Mouse (Mus musculus) cerebellum, adult 18-20 months (tissue): ENCODE results near the gene Tube1.

Source experiments
- DNase-seq, 2 experiments: peaks; one replicate each; pipeline ENCODE4 v3.0.0; 2021

The Tube1 gene

DNA sequence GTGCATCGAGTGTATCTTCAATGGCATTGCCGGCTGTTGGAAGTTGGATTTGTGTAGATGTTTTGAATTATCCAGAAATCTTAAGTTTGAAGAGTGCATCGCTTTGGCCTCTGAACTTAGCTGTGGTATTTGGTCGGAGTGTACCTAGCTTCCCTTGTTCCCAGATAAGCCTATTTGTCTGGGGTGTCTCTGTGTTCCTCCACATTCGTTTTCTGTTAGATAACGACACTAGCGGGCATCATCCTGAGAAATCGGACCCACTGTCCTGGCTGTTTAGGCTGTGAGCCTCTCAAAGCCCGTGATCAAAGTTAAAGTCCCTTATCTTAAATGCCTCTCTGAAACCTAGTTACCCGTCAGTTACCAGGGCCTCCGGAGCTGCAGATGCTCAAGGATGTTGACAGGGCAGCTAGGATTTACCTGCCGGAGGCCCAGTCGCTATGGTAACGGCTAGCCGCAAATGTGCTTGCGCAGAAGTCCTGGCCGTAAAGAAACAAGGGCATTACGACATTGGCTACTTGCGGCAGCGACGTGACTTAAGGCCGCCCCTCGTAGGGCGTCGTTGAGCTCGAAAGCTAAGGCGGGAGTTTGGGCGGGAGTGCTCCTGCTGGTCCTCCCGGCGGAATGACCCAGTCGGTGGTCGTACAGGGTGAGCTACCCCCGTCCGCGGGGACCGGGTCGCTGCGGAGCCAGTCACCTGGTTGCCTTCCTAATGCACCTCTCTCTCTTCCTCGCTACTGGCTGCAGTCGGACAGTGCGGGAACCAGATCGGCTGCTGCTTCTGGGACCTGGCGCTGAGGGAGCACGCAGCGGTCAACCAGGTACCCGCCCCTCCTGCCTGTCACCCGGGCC is at the start of gene Tube1, which contains the start of gene Fam229b:
TSS of gene Tube1 (plus strand) at position 515 of the 849 bp plus-strand sequence.
TSS of gene Fam229b (minus strand) at position 453 of the 849 bp plus-strand sequence.
- peak; percentile 91 to 95 for DNase-seq

DNA sequence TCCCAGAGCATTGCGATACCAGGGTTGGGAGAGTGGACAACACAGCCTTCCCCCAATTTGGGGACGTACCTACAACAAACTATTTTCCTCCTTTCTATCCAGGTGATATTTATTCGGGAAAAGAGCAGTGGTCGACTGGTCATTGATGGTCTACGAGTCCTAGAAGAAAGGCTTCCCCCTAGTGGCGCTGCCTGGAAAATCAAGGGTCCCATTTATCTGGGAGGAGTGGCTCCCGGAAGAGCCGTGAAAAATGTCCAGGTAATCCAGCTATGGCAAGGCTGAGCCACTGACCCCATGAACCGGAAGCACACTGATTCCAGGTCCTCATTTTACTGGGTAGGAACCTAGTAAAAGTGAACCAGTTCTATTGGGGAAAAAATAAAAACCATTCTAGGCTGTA is 36.8 kb upstream of the Tube1 start:
- peak; percentile 12 to 13 for DNase-seq

DNA sequence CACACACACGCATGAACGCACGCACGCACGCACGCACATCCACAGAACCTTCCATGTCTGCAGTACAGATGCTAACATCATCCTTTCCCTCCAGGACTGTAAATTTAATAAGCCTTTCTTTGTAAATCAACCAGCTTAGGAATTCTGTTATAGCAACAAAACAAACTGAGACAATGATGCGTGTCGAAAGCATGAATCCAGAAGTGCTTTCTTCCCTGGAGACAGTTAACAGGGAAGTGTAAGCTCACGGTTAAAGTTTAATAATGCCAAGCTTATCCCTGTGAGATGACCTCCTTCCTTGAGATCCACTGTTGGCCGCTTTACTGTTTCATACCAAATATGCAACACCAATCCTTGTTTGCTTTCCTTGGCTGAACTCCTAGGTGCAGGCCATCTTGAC is 35.0 kb upstream of the Tube1 start:
- DNase-seq = no peak

DNA sequence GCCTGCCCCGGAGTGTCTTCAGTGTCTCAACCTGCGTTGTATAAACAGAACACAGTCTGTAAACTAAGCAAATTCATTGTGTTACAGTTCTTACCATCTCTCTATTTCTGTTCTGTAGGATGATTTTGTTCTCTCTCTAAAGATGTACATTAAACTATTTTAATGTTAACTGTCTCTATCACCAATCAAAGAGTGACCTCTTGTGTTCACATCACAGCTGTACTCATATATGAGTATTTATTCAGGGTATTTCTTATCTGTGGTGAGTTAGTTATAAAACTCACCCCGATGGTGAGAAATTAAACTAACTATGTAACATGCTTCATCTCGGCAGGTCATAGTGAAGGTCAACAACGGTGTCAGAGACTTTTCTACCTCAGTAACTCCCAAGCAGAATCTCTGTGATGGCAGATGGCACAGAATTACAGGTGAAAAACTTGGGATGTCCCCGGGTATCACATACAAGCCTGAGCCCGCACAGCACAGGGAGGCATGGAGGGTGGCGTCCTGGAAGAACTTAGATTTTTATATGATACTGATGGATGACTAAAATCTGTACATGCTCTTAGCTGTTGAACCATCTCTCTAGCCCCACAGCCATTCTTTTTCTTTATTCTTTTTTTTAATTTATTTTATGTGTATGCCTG is 28.9 kb upstream of the Tube1 start:
- no peak for DNase-seq

DNA sequence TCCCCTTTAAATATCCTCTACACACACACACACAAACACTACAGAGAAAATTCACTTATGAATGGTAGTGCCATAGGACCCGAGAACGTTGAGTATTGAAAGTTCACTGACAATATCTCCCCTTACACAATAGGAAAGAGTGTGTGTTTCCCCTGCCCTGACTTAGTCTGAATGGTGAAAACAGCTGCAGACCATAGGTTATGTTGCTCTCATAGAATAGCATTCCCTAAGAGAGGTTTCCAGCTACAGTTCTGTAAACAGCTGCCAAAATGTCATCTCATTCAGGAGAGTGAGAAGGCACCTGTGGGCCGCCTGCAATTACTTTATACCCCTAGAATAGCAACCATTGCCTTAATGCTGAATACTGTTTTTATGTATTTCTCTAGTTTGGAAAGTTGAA is 27.4 kb upstream of the Tube1 start:
- DNase-seq = no peak

DNA sequence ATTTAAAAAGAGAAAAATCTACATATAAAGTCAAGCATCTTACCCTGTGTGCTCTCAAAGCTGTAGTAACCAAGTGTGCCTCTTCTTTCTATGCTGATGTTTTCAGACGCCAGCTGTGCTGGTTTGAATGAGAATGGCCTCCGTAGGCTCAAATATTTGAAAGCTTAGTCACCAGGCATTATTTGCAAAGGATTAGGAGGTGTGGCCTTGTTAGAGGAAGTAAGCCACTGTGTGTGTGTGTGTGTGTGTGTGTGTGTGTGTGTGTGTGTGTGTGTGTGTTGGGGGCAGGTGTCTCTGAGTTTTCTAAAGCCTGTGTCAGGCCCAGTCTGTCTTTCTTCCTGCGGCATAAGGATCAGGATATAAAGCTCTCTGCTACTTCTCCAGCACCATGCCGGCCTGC is 26.8 kb upstream of the Tube1 start:
- DNase-seq = no peak

DNA sequence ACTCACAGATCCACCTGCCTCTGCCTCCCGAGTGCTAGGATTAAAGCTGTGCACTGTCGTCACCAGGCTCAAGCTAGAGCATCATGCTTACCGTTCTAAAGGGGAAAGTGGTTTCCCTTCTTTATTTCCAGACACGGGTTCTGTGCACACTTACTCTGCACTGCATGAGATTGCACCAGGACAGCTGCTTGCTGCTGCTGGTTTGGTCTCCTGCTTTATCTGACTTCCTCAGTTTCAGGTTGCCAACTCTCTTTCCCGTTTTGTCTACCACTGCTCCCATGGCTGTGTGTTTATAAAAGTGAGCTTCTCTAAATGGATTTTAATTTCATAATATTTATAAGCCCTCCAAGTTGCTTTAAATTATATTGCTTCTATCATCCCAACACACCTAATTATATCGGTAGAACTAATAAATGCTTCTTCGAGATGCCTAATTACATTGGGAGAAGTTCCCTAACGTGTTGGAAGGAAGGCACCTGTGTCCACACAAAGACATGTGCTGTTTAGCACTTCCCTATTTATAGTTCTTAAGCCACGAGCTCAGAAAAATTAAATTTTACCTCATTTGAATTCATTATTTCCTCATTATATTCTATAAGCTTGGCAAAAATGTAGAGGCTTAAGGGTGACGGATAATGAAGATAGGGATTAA is 24.8 kb upstream of the Tube1 start:
- DNase-seq = no peak

DNA sequence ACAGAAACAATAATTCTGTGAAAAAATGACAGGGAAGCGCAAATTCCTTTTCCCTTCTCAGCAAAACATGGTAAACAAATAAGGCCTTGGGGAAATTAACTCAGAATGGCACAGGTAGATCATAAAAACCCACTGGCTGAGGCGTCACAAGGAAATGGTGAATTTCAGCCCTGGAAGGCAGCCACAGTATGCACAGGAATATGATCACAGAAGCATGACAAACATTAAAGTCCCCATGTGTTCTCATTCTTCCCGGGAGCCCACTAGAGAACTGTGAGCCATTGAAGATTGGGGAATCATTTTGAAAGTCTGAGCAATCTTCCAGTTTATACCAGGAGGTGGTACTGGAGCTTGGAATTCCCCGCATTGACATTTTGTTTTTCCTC is 24.3 kb upstream of the Tube1 start:
- no peak for DNase-seq

DNA sequence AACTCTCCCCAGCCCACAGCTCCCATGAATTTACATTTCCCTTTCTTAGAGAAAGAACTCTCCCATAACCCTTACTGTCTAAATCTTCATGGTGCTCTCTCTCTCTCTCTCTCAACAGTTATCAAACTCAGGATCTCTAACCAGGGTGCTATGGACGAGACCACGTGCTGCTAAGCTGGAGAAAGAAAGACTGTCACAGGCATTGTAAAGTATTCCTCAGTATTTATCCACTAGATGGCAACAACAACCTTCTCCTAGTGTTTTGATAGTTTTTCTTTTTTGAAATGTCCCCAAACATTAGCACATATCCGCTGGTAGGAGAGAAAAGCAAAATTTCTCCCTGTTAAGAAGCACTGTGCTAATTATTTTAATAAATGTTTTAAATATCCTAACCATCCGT is 12.4 kb upstream of the Tube1 start:
- no peak for DNase-seq

DNA sequence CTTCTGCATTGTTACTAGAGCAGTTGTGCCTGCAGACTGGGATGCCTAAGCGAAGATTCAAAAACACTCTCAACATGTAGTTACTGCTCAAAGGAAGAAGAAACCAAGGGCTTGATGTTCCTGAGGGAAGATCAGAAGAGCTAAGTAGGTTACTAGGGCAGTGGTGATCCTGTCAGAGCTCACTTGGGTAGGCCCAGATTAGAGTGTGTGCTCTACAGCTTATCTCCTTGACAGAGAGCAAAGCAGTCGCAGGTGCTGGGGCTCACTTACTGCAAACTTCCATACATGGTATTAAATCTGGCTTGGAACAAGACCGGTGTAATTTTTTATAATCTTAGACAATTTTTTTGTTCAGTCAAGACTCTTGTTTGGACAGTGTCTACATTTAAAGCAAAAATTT is 4.0 kb downstream of the Tube1 start:
- DNase-seq = no peak

DNA sequence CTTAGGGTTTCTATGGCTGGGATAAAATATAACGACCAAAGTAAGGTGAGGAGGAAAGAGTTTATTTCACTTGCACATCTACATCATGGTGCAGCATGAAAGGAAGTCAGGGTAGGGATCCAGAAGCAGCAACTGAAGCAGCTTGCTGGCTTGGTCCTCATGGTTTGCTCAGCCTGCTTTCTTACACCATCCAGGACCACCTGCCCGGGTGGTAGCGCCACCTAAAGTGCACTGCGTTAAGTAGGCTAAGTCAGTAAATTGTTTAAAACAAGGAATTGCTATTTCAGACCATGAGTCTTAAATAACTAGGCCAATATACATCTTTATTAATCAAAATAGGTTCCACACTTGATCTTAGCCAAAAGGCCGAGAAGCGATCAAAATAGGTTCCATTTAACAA is 5.0 kb downstream of the Tube1 start:
- no peak for DNase-seq

DNA sequence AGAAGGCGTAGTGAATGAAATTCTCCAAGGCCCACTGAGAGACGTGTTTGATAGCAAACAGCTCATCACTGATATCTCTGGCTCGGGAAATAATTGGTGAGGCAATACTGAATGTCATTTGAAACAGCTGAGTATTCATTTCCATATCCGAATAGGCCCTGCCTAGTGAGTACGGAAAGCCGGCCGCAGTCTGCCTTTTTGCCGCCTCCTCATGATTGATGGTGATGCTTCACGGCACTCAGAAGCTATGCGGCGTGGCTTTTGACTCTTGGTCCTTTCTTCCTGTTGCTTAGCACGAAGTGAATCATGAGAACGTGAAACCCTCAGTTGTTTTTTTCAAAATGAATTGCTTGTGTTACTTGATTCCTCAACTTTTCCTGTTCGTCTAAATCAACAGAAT is 7.1 kb downstream of the Tube1 start:
- DNase-seq = no peak

DNA sequence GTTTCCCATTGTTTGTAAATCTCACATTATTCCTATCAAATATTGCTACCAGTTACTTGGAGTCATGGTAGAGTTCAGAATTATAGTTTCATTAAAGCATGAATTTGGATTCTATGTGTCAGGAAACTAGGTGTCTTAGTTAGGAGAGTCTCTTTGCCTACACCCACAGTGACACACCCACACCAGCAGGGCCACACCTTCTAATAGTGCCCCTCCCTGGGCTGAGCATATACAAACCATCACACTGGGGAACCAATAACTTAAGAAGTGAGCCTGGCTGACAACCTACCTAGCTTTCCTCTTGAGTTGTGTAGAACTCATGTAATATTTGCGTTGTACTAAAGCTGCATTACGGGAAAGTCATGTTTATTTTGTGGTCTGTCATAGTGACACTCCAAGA is 7.6 kb downstream of the Tube1 start:
- no peak for DNase-seq

DNA sequence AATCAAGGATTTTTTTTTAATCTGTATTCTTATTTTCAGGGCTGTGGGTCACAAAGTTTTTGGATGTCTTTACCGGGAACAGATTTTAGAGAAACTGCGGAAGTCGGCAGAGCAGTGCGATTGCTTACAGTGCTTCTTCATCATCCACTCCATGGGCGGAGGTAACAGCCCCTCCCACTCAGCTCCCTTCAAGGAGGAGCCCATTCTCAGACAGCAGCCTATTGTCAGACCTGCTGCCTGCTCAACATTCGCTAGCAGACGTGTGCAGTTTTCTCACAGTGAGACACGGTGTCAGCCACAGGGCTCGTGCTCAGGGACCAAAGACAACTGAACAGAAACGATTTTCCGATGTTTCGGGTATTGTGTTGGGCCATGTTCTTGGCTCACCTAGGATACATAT is 8.4 kb downstream of the Tube1 start:
- no peak for DNase-seq

DNA sequence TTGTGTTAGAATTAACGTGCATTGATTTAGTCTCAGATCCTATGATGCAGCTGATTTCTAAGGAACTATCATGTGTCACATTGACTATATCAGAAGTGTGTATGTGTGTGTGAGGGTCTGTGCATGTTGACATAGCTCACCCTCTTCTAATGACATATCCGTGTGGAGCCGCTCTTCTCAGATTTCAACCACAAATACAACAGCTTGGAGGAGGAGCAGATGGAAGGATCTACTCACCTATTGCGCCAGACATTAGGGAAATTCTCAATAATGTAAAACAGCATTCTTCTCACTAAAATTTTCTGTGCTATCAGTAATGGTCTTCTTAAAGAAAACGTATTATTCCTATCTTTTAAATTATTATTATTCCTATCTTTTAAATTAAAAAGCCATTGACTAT is 22.9 kb downstream of the Tube1 start:
- no peak for DNase-seq

DNA sequence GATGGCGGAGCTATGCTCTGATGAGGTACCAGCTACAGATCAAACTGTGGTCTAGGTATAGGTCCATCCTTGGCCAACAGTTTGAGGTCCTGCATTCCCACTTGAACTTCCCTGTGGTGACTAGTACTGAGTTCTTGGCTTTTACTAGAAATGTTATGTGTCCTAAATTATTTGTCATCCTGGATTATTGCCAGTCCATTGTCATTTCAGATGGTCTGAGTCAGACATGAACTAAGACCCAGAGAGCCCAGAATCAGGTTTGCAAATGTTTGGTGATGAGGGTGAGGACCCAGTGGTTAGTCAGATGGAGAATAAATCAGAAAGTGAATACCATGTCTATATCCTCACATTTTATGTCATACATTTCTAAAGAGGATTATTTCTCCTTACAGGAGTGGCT is 23.5 kb downstream of the Tube1 start:
- no peak for DNase-seq

DNA sequence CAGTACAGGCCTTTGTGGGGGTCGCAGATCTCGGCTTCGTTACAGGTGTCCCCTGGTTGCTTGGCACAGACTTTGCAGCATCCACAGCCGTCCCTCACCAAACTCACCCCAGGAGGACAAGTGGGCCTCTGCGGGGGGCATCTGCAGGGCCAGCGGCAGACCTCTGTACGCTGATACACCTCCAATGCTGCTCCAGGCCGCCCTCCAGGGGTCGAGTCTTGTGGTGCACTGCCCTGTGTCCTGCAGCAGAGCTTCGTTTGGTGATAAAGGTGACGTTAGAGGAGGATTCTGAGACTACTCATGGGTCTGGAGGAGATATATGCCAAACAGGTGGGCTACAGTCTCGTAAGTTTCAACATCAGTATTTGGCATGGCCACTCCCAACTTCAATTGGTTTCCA is 24.5 kb downstream of the Tube1 start:
- no peak for DNase-seq

DNA sequence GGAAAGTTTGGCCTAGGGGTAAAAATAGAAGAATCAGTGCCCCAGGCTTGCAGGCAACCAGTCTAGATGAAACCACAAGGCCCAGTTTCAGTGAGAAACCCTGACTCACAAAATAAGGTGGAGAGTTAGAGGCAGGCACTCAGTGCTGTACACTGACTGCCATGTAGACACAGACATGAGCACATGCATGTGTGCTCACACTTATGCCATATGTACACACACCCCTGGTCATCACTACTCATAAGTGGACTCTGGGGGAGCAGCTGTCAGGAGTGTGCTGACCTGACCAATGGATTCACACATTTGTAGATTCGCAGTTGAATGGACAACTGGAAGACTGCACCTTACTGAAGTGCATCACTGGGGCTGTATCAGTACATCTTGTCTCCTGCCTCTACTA is 27.6 kb downstream of the Tube1 start:
- no peak for DNase-seq

DNA sequence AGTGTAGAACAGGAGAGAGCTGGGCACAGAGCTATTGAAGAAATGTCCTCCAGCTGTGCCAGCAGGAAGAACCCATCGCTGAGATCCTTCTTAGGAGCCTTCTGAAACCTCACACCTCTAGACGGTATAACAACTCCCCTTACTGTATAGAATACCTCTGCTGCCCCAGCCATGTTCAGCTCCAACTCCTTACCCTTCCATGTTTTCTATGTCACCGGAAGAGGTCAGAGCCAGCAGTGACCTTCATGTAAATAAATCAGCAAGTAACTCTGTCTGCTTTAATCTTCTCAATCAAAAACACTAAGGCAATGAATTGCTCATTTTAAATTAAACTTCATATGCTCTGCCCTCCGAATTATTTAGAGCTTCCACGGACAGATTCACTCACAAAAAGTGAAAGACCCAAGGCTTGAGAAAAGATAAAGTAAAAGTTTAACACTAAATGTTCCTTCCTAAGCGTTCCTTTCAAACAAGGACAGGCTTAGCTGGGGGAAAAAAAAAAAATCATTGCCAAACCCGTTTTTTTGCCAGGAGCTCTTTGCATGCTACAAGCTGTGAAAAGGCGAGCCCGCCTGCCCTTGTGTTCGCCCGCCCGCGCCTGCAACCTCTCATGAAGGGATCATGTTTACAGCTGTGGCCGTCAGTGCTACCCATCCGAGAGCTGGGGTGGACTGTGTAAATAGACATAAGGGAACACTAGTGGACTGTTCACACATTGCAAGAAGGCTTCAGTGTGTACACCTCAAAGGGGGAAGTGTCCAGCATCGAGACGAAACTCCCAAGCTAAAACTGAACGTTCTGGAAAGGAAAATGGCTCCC is 29.1 kb downstream of the Tube1 start:
- no peak for DNase-seq

DNA sequence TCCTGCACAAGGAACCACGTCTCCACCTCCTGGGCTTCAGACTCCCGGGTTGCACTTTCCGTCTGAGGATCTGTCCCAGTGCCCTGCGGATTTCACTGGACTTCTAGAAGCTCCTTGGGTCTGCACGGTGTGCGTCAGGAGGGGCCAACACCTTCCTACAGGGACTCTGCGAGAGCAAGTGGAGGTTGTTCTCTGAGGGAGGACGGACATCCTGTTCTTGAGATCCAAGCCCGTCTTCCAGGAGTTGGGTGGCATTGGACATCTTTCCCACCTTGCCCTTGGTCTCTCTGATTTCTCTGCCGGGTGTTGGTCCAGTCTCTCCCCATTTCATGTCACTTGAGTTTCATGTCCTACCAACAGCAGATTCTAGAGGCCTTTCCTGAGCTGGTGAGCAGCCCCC is 29.9 kb downstream of the Tube1 start, which contains the start of gene Ccn6:
TSS of gene Ccn6 (minus strand) at position 101 of the 400 bp plus-strand sequence.
- no peak for DNase-seq

DNA sequence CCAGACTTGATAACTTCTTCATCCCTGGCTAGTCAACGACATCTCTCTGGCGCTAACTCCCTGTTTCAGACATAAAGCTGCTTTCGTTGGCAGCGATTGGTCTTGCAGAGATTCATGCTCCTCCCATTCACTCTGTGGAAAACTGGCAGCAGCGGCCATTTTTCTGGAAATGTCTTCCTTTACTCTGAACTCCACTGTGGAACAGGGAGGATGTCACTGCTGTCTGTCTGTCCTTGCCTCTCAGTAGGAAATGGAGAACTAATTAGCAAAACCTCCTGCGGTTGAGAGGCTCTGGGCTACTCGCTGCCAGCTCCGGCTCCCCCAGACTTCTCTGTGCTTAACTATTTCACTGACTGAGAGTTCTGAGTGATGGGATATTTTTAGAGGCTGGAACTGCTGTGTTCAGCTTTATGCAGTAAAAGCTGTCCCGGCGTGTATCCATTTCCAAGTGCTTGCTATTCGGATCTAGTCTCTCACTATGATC is 31.9 kb downstream of the Tube1 start:
- DNase-seq = peak; percentile 52 to 59

DNA sequence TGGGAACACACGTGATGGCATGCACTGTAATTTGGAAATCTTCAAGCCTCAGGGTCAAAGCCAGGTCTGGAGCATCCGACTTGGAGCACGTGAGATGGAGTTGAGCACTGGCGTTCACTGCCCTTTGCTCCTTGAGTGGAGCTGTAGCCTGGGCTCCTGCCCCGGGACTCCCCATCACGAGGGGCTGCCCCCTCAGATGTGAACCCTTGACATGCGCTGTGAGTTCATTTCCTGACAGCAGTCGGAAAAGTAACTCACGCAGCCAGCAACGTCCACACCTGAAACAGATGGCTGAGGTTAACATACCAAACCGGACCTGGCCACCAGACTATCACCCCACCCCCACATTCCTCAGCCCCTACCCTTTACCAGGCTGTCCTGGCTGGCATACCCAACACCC is 33.8 kb downstream of the Tube1 start:
- DNase-seq = no peak

DNA sequence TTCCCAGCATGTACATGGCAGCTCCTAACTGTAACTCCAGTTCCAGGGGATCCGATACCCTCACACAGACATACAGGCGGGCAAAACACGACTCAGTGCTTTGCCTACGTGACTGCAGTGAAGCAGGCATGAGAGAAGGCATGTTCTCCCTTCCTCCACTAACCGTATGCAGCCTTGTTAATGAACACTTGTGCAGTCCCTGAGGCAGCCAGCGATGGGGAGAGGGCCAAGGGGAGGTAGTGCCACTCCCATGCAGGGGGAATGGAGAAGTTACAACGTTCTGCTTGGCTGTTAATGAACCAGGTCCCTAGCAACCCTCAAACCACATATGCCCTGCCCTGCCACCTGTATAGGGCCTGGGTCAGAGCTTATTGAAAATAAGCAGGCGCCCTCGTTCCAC is 35.9 kb downstream of the Tube1 start:
- DNase-seq = peak in 1 of 2 experiments; percentile 22
